Mouse (Mus musculus): ENCODE results near the gene Smyd1.

GRCm38 (mm10) chr6:71274621-71275020, 47.4 kb downstream of the Smyd1 start:
- no peak for TF ChIP-seq CTCF (IDR thresholded peaks at IDR 0.05; ENCODE audit: borderline replicate concordance, extremely low read depth, insufficient read depth, insufficient read length)
- TF ChIP-seq POLR2A (IDR thresholded peaks at IDR 0.05; ENCODE audit: borderline replicate concordance, extremely low read depth, insufficient read depth, insufficient read length, poor library complexity, severe bottlenecking): no peak
